Mouse (Mus musculus) CH12.LX (cell line): ENCODE results near the gene Crygb. TPM values are rescaled to one million over a fixed set of nuclear protein-coding genes. Genes with fewer than 3 reads are reported as not detected.

Source experiments
- DNase-seq: peaks from one replicate; pipeline ENCODE4 v3.0.0-alpha.2; 2013; ENCODE audit errors: extremely low read depth
- H3K27ac ChIP-seq: 2 replicates; pipeline ENCODE4 v1.5.1; 2012; ENCODE audit warnings: low read depth, mild to moderate bottlenecking, control low read depth, moderate library complexity; ENCODE audit not compliant: insufficient read depth
- H3K27me3 ChIP-seq: replicated peaks from 2 replicates; pipeline ENCODE3; 2012; ENCODE audit warnings: inconsistent platforms
- H3K36me3 ChIP-seq, 2 experiments: replicated peaks in 1 of 2; 2 replicates each; pipeline versions ENCODE3 to v1.6.1; 2012; ENCODE audit warnings: inconsistent platforms in 1 of 2, low read length in 1 of 2, mild to moderate bottlenecking in 1 of 2, mixed read lengths in 1 of 2, moderate library complexity in 1 of 2; ENCODE audit not compliant: control insufficient read depth in 1 of 2, insufficient read depth in 1 of 2
- H3K4me1 ChIP-seq, 2 experiments: 2 replicates each; pipeline ENCODE4 v1.6.1; 2012; ENCODE audit warnings: inconsistent platforms in 1 of 2, moderate library complexity in 1 of 2; ENCODE audit not compliant: insufficient read depth in 2 of 2, control insufficient read depth in 1 of 2
- H3K4me2 ChIP-seq: 2 replicates; pipeline ENCODE4 v1.6.1; 2012; ENCODE audit warnings: low read depth, mild to moderate bottlenecking, control low read depth; ENCODE audit not compliant: poor library complexity, insufficient read depth, severe bottlenecking
- H3K4me3 ChIP-seq, 3 experiments: fragments of 150-350 bp in 1 of 3; sonication (generic) in 1 of 3; replicated peaks in 1 of 3; 2 replicates each; pipeline versions ENCODE3 to v1.5.1; 2011 to 2012; ENCODE audit warnings: low read depth in 2 of 3, low read length in 2 of 3, mild to moderate bottlenecking in 2 of 3, moderate library complexity in 2 of 3, control low read depth in 1 of 3, improper control_type of control experiment in 1 of 3, inconsistent platforms in 1 of 3, mixed read lengths in 1 of 3; ENCODE audit not compliant: poor library complexity in 1 of 3
- H3K79me2 ChIP-seq: replicated peaks from 2 replicates; pipeline ENCODE4 v1.6.1; 2012; ENCODE audit warnings: mild to moderate bottlenecking, moderate library complexity; ENCODE audit not compliant: control insufficient read depth, poor library complexity, insufficient read depth, severe bottlenecking; ENCODE audit errors: extremely low read depth
- H3K9ac ChIP-seq: 2 replicates; pipeline ENCODE4 v1.6.1; 2012; ENCODE audit warnings: low read depth, mild to moderate bottlenecking, control low read depth, moderate library complexity; ENCODE audit not compliant: insufficient read depth
- H3K9me3 ChIP-seq: replicated peaks from 2 replicates; pipeline ENCODE3; 2012; ENCODE audit warnings: low read length, inconsistent platforms, mixed read lengths
- BHLHE40 ChIP-seq: IDR thresholded peaks from 2 replicates; pipeline ENCODE4 v1.6.1; 2011; ENCODE audit warnings: mild to moderate bottlenecking, low read depth, low read length, improper control_type of control experiment
- CHD2 ChIP-seq: IDR thresholded peaks from 2 replicates; pipeline ENCODE4 v1.6.1; 2011; ENCODE audit warnings: low read length, improper control_type of control experiment
- CTCF ChIP-seq, 2 experiments: IDR thresholded peaks in 1 of 2; conservative IDR thresholded peaks in 1 of 2; 2 replicates each; pipeline ENCODE4 v1.5.1; 2011 to 2012; ENCODE audit warnings: low read depth in 2 of 2, low read length in 2 of 2, improper control_type of control experiment in 1 of 2, inconsistent platforms in 1 of 2, mild to moderate bottlenecking in 1 of 2, moderate library complexity in 1 of 2
- E2F4 ChIP-seq: IDR thresholded peaks from 2 replicates; pipeline ENCODE4 v1.6.1; 2011; ENCODE audit warnings: low read depth, low read length, improper control_type of control experiment; ENCODE audit not compliant: insufficient replicate concordance
- ELF1 ChIP-seq: IDR thresholded peaks from 2 replicates; pipeline ENCODE4 v1.6.1; 2014; ENCODE audit warnings: low read depth, mild to moderate bottlenecking, inconsistent platforms, low read length, improper control_type of control experiment
- ETS1 ChIP-seq: conservative IDR thresholded peaks from 2 replicates; pipeline ENCODE4 v1.6.1; 2012; ENCODE audit warnings: low read depth, mild to moderate bottlenecking, inconsistent platforms, low read length, improper control_type of control experiment, moderate library complexity
- GABPA ChIP-seq: IDR thresholded peaks from 2 replicates; pipeline ENCODE4 v1.6.1; 2012; ENCODE audit warnings: low read depth, low read length, improper control_type of control experiment, inconsistent platforms; ENCODE audit not compliant: insufficient replicate concordance
- IRF4 ChIP-seq: IDR thresholded peaks from 2 replicates; pipeline ENCODE4 v1.6.1; 2014; ENCODE audit warnings: low read depth, mild to moderate bottlenecking, inconsistent platforms, low read length, improper control_type of control experiment
- JUN ChIP-seq: IDR thresholded peaks from 2 replicates; pipeline ENCODE4 v1.6.1; 2011; ENCODE audit warnings: low read depth, mild to moderate bottlenecking, low read length, improper control_type of control experiment, moderate library complexity; ENCODE audit not compliant: insufficient read depth
- MAFK ChIP-seq: IDR thresholded peaks from 2 replicates; pipeline ENCODE4 v1.6.1; 2011; ENCODE audit warnings: low read length, improper control_type of control experiment; ENCODE audit not compliant: insufficient replicate concordance
- MAX ChIP-seq: IDR thresholded peaks from 2 replicates; pipeline ENCODE4 v1.6.1; 2011; ENCODE audit warnings: low read length, improper control_type of control experiment
- MAZ ChIP-seq: IDR thresholded peaks from 2 replicates; pipeline ENCODE4 v1.6.1; 2012; ENCODE audit warnings: low read depth, mild to moderate bottlenecking, inconsistent platforms, low read length, improper control_type of control experiment, moderate library complexity
- MEF2A ChIP-seq: IDR thresholded peaks from 2 replicates; pipeline ENCODE4 v1.6.1; 2014; ENCODE audit warnings: low read depth, mild to moderate bottlenecking, inconsistent platforms, low read length, improper control_type of control experiment, borderline replicate concordance
- MXI1 ChIP-seq: IDR thresholded peaks from 2 replicates; pipeline ENCODE4 v1.6.1; 2011; ENCODE audit warnings: mild to moderate bottlenecking, low read depth, low read length, improper control_type of control experiment
- MYC ChIP-seq: IDR thresholded peaks from 2 replicates; pipeline ENCODE4 v1.6.1; 2011; ENCODE audit warnings: low read depth, mild to moderate bottlenecking, improper control_type of control experiment, low read length
- NELFE ChIP-seq: IDR thresholded peaks from 2 replicates; pipeline ENCODE4 v1.6.1; 2011; ENCODE audit warnings: low read depth, low read length, improper control_type of control experiment
- NRF1 ChIP-seq: IDR thresholded peaks from 2 replicates; pipeline ENCODE4 v1.6.1; 2014; ENCODE audit warnings: low read depth, mild to moderate bottlenecking, inconsistent platforms, low read length, improper control_type of control experiment, moderate library complexity
- PAX5 ChIP-seq: IDR thresholded peaks from 2 replicates; pipeline ENCODE4 v1.6.1; 2012; ENCODE audit warnings: low read length, inconsistent platforms, mixed read lengths
- POLR2A ChIP-seq: IDR thresholded peaks from 2 replicates; pipeline ENCODE4 v1.6.1; 2011; ENCODE audit warnings: low read depth, mild to moderate bottlenecking, improper control_type of control experiment, low read length
- POLR2AphosphoS2 ChIP-seq: IDR thresholded peaks from 2 replicates; pipeline ENCODE4 v1.6.1; 2011; ENCODE audit warnings: low read depth, low read length, improper control_type of control experiment
- RAD21 ChIP-seq: IDR thresholded peaks from 2 replicates; pipeline ENCODE4 v1.6.1; 2011; ENCODE audit warnings: low read depth, mild to moderate bottlenecking, low read length, improper control_type of control experiment, moderate library complexity
- RCOR1 ChIP-seq: conservative IDR thresholded peaks from 2 replicates; pipeline ENCODE4 v1.6.1; 2012; ENCODE audit warnings: low read depth, mild to moderate bottlenecking, inconsistent platforms, low read length, improper control_type of control experiment
- SIN3A ChIP-seq: IDR thresholded peaks from 2 replicates; pipeline ENCODE4 v1.6.1; 2012; ENCODE audit warnings: low read length, improper control_type of control experiment, inconsistent platforms
- SMC3 ChIP-seq: IDR thresholded peaks from 2 replicates; pipeline ENCODE4 v1.6.1; 2011; ENCODE audit warnings: low read depth, low read length, improper control_type of control experiment
- TBP ChIP-seq: conservative IDR thresholded peaks from 2 replicates; pipeline ENCODE4 v1.6.1; 2011; ENCODE audit warnings: low read depth, low read length, improper control_type of control experiment
- UBTF ChIP-seq: IDR thresholded peaks from 2 replicates; pipeline ENCODE4 v1.6.1; 2012; ENCODE audit warnings: low read depth, mild to moderate bottlenecking, inconsistent platforms, low read length, improper control_type of control experiment, moderate library complexity
- USF2 ChIP-seq: conservative IDR thresholded peaks from 2 replicates; pipeline ENCODE4 v1.6.1; 2011; ENCODE audit warnings: low read depth, low read length, improper control_type of control experiment
- ZC3H11A ChIP-seq: IDR thresholded peaks from 2 replicates; pipeline ENCODE4 v1.6.1; 2012; ENCODE audit warnings: low read depth, mild to moderate bottlenecking, inconsistent platforms, low read length, improper control_type of control experiment
- ZMIZ1 ChIP-seq: IDR thresholded peaks from 2 replicates; pipeline ENCODE4 v1.6.1; 2012; ENCODE audit warnings: low read depth, mild to moderate bottlenecking, inconsistent platforms, low read length, improper control_type of control experiment
- ZNF384 ChIP-seq: IDR thresholded peaks from 2 replicates; pipeline ENCODE4 v1.6.1; 2012; ENCODE audit warnings: low read depth, low read length, improper control_type of control experiment, inconsistent platforms
- dilution Hi-C: fragments of 300-500 bp; cut with MboI; formaldehyde crosslinking; loops from 2 replicates; pipeline ENCODE4 v1.14.3; 2020; ENCODE audit warnings: low sequenced_read_pairs; ENCODE audit not compliant: extremely low pct_unique_long_range_greater_than_20kb, extremely low pct_ligation_motif_present
- in situ Hi-C: fragments of 300-500 bp; cut with MboI; formaldehyde crosslinking; loops from 3 replicates; pipeline ENCODE4 v1.14.3; 2019; ENCODE audit warnings: low sequenced_read_pairs, low pct_ligation_motif_present, low pct_unique_long_range_greater_than_20kb, mixed read lengths
- polyA plus RNA-seq: library from polyadenylated mRNA; unstranded; fragments of >175 nt; gene quantifications from 2 replicates; pipeline ENCODE4 v1.2.1, GENCODE M21; 2012; ENCODE audit warnings: low read depth; ENCODE audit not compliant: insufficient read length
- total RNA-seq, 2 experiments: library from RNA; depleted of rRNA; stranded (reverse); fragments of 300-350 nt in 1 of 2; fragments of >200 nt in 1 of 2; gene quantifications; 2 replicates each; pipeline ENCODE4 v1.2.3; 2012 to 2014

Crygb gene
- total and polyA plus RNA-seq, 3 experiments: not detected

- in situ Hi-C loops: loop anchor here (10.0 kb wide), 1 partner anchor 62 kb away; no protein-coding TSS in a partner anchor
- H3K27me3 ChIP-seq: no peaks in the 10 kb centered on the region
- H3K9ac ChIP-seq: no peak overlapping the region
- TF ChIP-seq ZC3H11A: no peak
- TF ChIP-seq ELF1: no peak
- no peak for TF ChIP-seq ZNF384
- TF ChIP-seq MYC: no peak
- no peak for TF ChIP-seq SMC3
- TF ChIP-seq SIN3A: no peak
- no peak for TF ChIP-seq MAFK
- no peak for TF ChIP-seq NELFE
- no peak for TF ChIP-seq CHD2
- no peak for TF ChIP-seq ETS1
- no peak for TF ChIP-seq NRF1
- TF ChIP-seq GABPA: no peak
- no peak for TF ChIP-seq ZMIZ1
- no peak for TF ChIP-seq MXI1
- no peak for TF ChIP-seq E2F4
- no peak for TF ChIP-seq RCOR1
- TF ChIP-seq POLR2AphosphoS2: no peak
- TF ChIP-seq RAD21: no peak
- no peak for TF ChIP-seq MEF2A
- no peaks in the 10 kb centered on the region for H3K9me3 ChIP-seq
- dilution Hi-C loops: no loop called here
- H3K27ac ChIP-seq: no peak overlapping the region
- H3K36me3 ChIP-seq: no peaks in the 10 kb centered on the region
- H3K4me2 ChIP-seq: no peak overlapping the region
- peaks cover 0 to 21% of the 10 kb centered on the region in 2 experiments; a peak in 2 of 4 replicates for H3K4me1 ChIP-seq
- no peak overlapping the region for H3K4me3 ChIP-seq
- H3K79me2 ChIP-seq: no peaks in the 10 kb centered on the region
- no peak for DNase-seq
These were observed 30.7 kb upstream of the Crygb start for GRCm38 (mm10) chr1:65112807-65113196.

GRCm38 (mm10) chr1:65112031-65112806 lies 30.1 kb upstream of the Crygb start:
- Histone ChIP-seq H3K4me2 (no peak overlapping the region), H3K9ac (no peak overlapping the region), H3K27me3 (no peaks in the 10 kb centered on the region)
- dilution Hi-C loops (no loop called here), in situ Hi-C loops (loop anchor here (10.0 kb wide), 1 partner anchor 63 kb away; no protein-coding TSS in a partner anchor)
- DNase-seq: peak; percentile 80
- peak; percentile 53 for TF ChIP-seq RAD21
- TF ChIP-seq CTCF (conservative IDR thresholded peaks at IDR 0.05 in 1 of 2, IDR thresholded peaks at IDR 0.05 in 1 of 2; ENCODE audit: low read depth in 2 of 2, low read length in 2 of 2): peak; percentile 84 to 86
- TF ChIP-seq SIN3A: no peak
- no peak for TF ChIP-seq BHLHE40
- TF ChIP-seq MAZ: no peak
- no peak for TF ChIP-seq MAX
- no peak for TF ChIP-seq JUN
- TF ChIP-seq E2F4: no peak
- no peak for TF ChIP-seq MEF2A
- TF ChIP-seq POLR2A: no peak
- no peak for TF ChIP-seq MAFK
- TF ChIP-seq SMC3: peak; percentile 72
- TF ChIP-seq ZNF384: peak; percentile 72
- TF ChIP-seq IRF4: no peak
- TF ChIP-seq TBP: no peak
- no peak for TF ChIP-seq UBTF
- no peak for TF ChIP-seq NELFE
- TF ChIP-seq PAX5: no peak
- TF ChIP-seq USF2: no peak
- TF ChIP-seq ZMIZ1: no peak
- no peak for TF ChIP-seq CHD2
- TF ChIP-seq, all 38 proteins: peak for 4
- peaks cover 0 to 22% of the 10 kb centered on the region in 2 experiments; a peak in 2 of 4 replicates for H3K4me1 ChIP-seq
- no peak overlapping the region for H3K27ac ChIP-seq
- no peaks in the 10 kb centered on the region for H3K79me2 ChIP-seq
- no peaks in the 10 kb centered on the region for H3K36me3 ChIP-seq
- no peak overlapping the region for H3K4me3 ChIP-seq
- no peaks in the 10 kb centered on the region for H3K9me3 ChIP-seq
